Mouse (Mus musculus): Measurements from ENCODE around the gene Sbds. TPM values are rescaled to one million over a fixed set of nuclear protein-coding genes. Genes with fewer than 3 reads are reported as not detected.
A peak's percentile ranks its signal among the peaks of the same experiment; 100 is the strongest.

Gene Sbds
- polyA plus RNA-seq, 1 experiment from 2014 or later: 105 TPM

DNA sequence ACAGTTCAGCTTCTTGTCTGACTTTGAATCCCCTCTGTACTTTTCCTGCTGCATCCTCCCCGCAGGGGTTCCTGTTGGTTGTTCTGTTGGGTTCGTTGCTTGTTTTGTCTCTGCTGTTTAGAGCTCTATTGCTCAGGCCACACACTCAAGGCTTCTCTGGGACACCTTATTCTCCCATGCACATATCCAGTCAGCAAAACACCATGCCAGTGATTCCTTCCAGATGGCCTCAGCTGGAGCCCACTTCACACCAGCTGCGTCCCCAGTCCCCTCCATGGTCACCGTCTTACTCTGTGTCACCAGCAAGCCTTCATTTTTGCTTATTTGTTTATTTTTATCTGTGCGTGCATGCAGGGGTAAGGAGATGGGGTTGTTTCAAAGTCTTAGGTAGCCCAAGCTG, 38.6 kb upstream of the Sbds start:
- Histone ChIP-seq H3K4me1 (replicated peaks; ENCODE audit: control insufficient read depth, insufficient read depth, low read length) (no peaks in the 10 kb centered on the region), H3K27me3 (replicated peaks; ENCODE audit: control insufficient read depth, insufficient read depth, low read length) (no peaks in the 10 kb centered on the region), H3K4me2 (replicated peaks; ENCODE audit: low read depth) (no peak overlapping the region), H3K9ac (ENCODE audit: low read depth, low read length) (no peak overlapping the region), H3K4me3 (ENCODE audit: low read depth, low read length) (no peak overlapping the region), H3K36me3 (ENCODE audit: control insufficient read depth, insufficient read depth) (peaks cover 22% of the 10 kb centered on the region), H3K27ac (ENCODE audit: low read depth, low read length) (no peak overlapping the region), H3K9me3 (ENCODE audit: control insufficient read depth) (no peaks in the 10 kb centered on the region)
- TF ChIP-seq CTCF (IDR thresholded peaks at IDR 0.05; ENCODE audit: low read depth): no peak
- no peak for ATAC-seq
- 80% methylated on average over 5 of the region's 5 CpGs for WGBS

DNA sequence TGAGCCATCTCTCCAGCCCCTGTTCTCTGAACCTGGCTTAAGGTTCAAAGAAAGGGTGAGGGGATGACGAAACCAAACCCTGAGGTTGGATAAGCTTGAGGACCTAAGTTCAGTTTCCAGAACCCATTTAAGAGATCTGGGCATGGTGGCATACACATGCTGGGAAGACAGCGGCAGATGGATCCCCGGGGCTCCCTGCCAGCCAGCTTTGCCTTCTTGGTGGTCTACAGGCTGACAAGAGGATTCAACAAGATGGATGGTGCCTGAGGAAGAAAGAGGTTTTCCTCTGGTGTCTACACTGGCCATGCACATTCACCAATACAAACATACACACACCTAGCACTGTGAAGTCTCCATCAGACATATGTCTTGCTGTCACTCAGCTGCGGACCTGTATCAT, 37.6 kb upstream of the Sbds start:
- Histone ChIP-seq H3K4me2 (replicated peaks; ENCODE audit: low read depth) (no peak overlapping the region), H3K9me3 (ENCODE audit: control insufficient read depth) (no peaks in the 10 kb centered on the region), H3K27me3 (replicated peaks; ENCODE audit: control insufficient read depth, insufficient read depth, low read length) (no peaks in the 10 kb centered on the region), H3K27ac (ENCODE audit: low read depth, low read length) (no peak overlapping the region), H3K36me3 (ENCODE audit: control insufficient read depth, insufficient read depth) (peaks cover 22% of the 10 kb centered on the region), H3K9ac (ENCODE audit: low read depth, low read length) (no peak overlapping the region), H3K4me3 (ENCODE audit: low read depth, low read length) (no peak overlapping the region), H3K4me1 (replicated peaks; ENCODE audit: control insufficient read depth, insufficient read depth, low read length) (no peaks in the 10 kb centered on the region)
- 95% methylated on average over 4 of the region's 4 CpGs for WGBS
- no peak for ATAC-seq
- no peak for TF ChIP-seq CTCF (IDR thresholded peaks at IDR 0.05; ENCODE audit: low read depth)

- no peak for ATAC-seq
- WGBS: 92% methylated on average over 12 of the region's 12 CpGs
- H3K4me2 ChIP-seq (replicated peaks; ENCODE audit: low read depth): no peak overlapping the region
- peaks cover 16% of the 10 kb centered on the region for H3K36me3 ChIP-seq (ENCODE audit: control insufficient read depth, insufficient read depth)
- H3K27me3 ChIP-seq (replicated peaks; ENCODE audit: control insufficient read depth, insufficient read depth, low read length): no peaks in the 10 kb centered on the region
- H3K9me3 ChIP-seq (ENCODE audit: control insufficient read depth): no peaks in the 10 kb centered on the region
- no peak overlapping the region for H3K4me3 ChIP-seq (ENCODE audit: low read depth, low read length)
- no peak overlapping the region for H3K9ac ChIP-seq (ENCODE audit: low read depth, low read length)
- no peak for TF ChIP-seq CTCF (IDR thresholded peaks at IDR 0.05; ENCODE audit: low read depth)
- H3K27ac ChIP-seq (ENCODE audit: low read depth, low read length): no peak overlapping the region
- H3K4me1 ChIP-seq (replicated peaks; ENCODE audit: control insufficient read depth, insufficient read depth, low read length): no peaks in the 10 kb centered on the region
Measured at GRCm38 (mm10) chr5:130290775-130291174, 35.4 kb upstream of the Sbds start.

GRCm38 (mm10) chr5:130290242-130290641, 34.9 kb upstream of the Sbds start:
- H3K36me3 ChIP-seq (ENCODE audit: control insufficient read depth, insufficient read depth): peaks cover 16% of the 10 kb centered on the region
- no peaks in the 10 kb centered on the region for H3K9me3 ChIP-seq (ENCODE audit: control insufficient read depth)
- ATAC-seq: no peak
- no peak overlapping the region for H3K4me2 ChIP-seq (replicated peaks; ENCODE audit: low read depth)
- 98% methylated on average over 6 of the region's 6 CpGs for WGBS
- no peak overlapping the region for H3K4me3 ChIP-seq (ENCODE audit: low read depth, low read length)
- H3K4me1 ChIP-seq (replicated peaks; ENCODE audit: control insufficient read depth, insufficient read depth, low read length): no peaks in the 10 kb centered on the region
- peak; percentile 32 for TF ChIP-seq CTCF (IDR thresholded peaks at IDR 0.05; ENCODE audit: low read depth)
- no peak overlapping the region for H3K27ac ChIP-seq (ENCODE audit: low read depth, low read length)
- H3K9ac ChIP-seq (ENCODE audit: low read depth, low read length): no peak overlapping the region
- no peaks in the 10 kb centered on the region for H3K27me3 ChIP-seq (replicated peaks; ENCODE audit: control insufficient read depth, insufficient read depth, low read length)

DNA sequence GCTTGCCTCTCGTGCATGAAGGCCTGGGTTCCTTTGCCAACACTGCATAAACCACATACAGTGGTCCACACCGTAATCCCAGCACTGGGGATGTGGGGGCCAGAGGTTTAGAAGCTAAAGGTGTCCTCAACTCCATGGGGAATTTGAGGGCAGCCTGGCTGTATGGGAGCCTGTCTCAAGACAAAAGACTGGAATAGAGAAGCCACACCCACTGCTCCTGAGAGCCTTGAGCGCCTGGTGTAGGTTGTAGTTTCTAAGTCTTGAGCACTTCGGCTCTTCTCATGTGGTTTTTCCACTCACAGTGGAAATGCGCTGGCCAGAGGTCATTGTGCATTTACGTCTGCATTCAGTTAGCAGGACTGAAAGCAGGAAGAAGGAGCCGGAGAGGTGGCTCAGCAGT, 32.8 kb upstream of the Sbds start:
- Histone ChIP-seq H3K27me3 (replicated peaks; ENCODE audit: control insufficient read depth, insufficient read depth, low read length) (no peaks in the 10 kb centered on the region), H3K4me1 (replicated peaks; ENCODE audit: control insufficient read depth, insufficient read depth, low read length) (no peaks in the 10 kb centered on the region), H3K27ac (ENCODE audit: low read depth, low read length) (no peak overlapping the region), H3K9ac (ENCODE audit: low read depth, low read length) (no peak overlapping the region), H3K4me3 (ENCODE audit: low read depth, low read length) (no peak overlapping the region), H3K9me3 (ENCODE audit: control insufficient read depth) (no peaks in the 10 kb centered on the region), H3K36me3 (ENCODE audit: control insufficient read depth, insufficient read depth) (peaks cover 32% of the 10 kb centered on the region), H3K4me2 (replicated peaks; ENCODE audit: low read depth) (no peak overlapping the region)
- TF ChIP-seq CTCF (IDR thresholded peaks at IDR 0.05; ENCODE audit: low read depth): no peak
- 87% methylated on average over 7 of the region's 7 CpGs for WGBS
- no peak for ATAC-seq

DNA sequence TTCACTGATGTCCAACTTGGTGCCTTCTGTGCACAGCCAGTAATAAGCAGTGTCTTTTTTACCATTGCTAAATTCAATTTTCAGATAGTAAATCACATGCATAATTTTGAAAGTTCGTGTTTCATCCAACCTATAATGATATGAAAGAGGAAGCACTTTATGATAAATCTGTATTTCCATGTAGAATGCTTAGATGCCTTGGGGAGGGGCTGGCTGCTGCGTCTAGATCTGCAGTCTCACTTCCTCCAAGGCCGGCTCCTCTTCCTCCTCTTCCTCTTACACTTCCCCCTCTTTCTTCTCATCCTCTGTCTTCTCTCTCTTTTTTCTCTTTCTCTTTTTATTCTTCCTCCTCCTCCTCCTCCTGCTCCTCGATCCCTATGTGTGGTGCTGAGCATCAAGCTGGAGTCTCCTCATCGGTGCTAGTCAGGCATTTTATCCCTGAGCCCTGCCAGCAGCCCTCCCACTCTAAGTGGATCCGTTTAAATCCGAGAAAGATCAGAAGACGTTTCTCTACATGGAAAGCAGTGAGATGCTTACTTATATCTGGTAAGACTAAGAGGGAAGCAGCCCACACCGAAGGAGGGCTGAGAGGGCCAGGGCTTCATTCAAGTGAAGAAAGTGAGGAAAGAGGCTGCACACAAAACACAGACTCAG, 27.9 kb upstream of the Sbds start:
- Histone ChIP-seq H3K4me1 (replicated peaks; ENCODE audit: control insufficient read depth, insufficient read depth, low read length) (no peaks in the 10 kb centered on the region), H3K9me3 (ENCODE audit: control insufficient read depth) (no peaks in the 10 kb centered on the region), H3K36me3 (ENCODE audit: control insufficient read depth, insufficient read depth) (peaks cover 52% of the 10 kb centered on the region), H3K9ac (ENCODE audit: low read depth, low read length) (no peak overlapping the region), H3K27me3 (replicated peaks; ENCODE audit: control insufficient read depth, insufficient read depth, low read length) (no peaks in the 10 kb centered on the region), H3K4me2 (replicated peaks; ENCODE audit: low read depth) (no peak overlapping the region), H3K4me3 (ENCODE audit: low read depth, low read length) (no peak overlapping the region), H3K27ac (ENCODE audit: low read depth, low read length) (no peak overlapping the region)
- WGBS: 98% methylated on average over 9 of the region's 9 CpGs
- no peak for TF ChIP-seq CTCF (IDR thresholded peaks at IDR 0.05; ENCODE audit: low read depth)
- ATAC-seq: no peak
